Mouse (Mus musculus) megakaryocyte, embryonic 14.5 days (primary cell): ENCODE results near the gene Depdc1a.

ENCODE experiments used
- FLI1 ChIP-seq: IDR thresholded peaks from 2 replicates; pipeline ENCODE4 v1.6.1; 2012; ENCODE audit warnings: low read length, inconsistent platforms, mixed read lengths
- GATA1 ChIP-seq: IDR thresholded peaks from 3 replicates; pipeline ENCODE4 v1.6.1; 2012; ENCODE audit warnings: mixed read lengths, low read length, inconsistent platforms, borderline replicate concordance

DNA sequence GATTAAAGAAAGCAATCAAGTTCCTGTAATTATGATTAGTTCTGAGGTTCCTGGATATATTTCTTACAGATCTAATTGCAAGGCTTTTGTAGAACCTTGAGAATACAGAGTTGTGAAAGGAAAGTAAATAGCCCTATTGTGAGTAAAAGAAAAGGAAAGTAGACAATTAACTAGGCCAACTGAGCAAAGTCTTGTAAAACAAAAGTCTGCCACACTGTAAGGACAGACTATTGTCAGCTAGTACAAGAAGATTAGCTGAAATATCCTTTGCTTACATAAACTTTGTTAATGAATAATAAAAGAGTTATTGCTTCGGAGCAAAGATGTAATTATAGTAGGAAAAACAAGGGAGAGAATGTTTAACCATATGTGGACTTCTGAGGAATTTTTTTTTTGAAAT, 25.2 kb upstream of the Depdc1a start:
- TF ChIP-seq GATA1 (no peak), FLI1 (no peak)
